Mouse (Mus musculus) cerebellum, adult 2 months (tissue): Measurements from ENCODE around the gene Pdia5. TPM values are rescaled to one million over a fixed set of nuclear protein-coding genes. Genes with fewer than 3 reads are reported as not detected.

Experiments
- DNase-seq, 2 experiments: peaks; one replicate each; pipeline ENCODE4 v3.0.0; 2021
- H3K27ac ChIP-seq: fragments of 200-500 bp; 2 replicates; pipeline ENCODE4 v1.5.1; 2012; ENCODE audit warnings: low read length, control low read depth, inconsistent platforms; ENCODE audit not compliant: insufficient read depth
- H3K27me3 ChIP-seq: fragments of 200-500 bp; 2 replicates; pipeline ENCODE4 v1.6.1; 2012; ENCODE audit warnings: inconsistent platforms, mild to moderate bottlenecking, low read length, moderate library complexity; ENCODE audit not compliant: control insufficient read depth, insufficient read depth
- H3K4me1 ChIP-seq: fragments of 200-500 bp; 2 replicates; pipeline ENCODE4 v1.6.1; 2011; ENCODE audit warnings: low read length; ENCODE audit not compliant: control insufficient read depth, insufficient read depth
- H3K4me3 ChIP-seq: fragments of 200-500 bp; replicated peaks from 2 replicates; pipeline ENCODE3; 2011; ENCODE audit warnings: mild to moderate bottlenecking, low read depth, low read length, control low read depth; ENCODE audit not compliant: insufficient read depth
- CTCF ChIP-seq: fragments of 200-500 bp; IDR thresholded peaks from 2 replicates; pipeline ENCODE4 v1.5.1; 2011; ENCODE audit warnings: low read depth, mild to moderate bottlenecking, control low read depth, low read length, moderate library complexity, borderline replicate concordance; ENCODE audit not compliant: insufficient read depth
- POLR2A ChIP-seq: fragments of 200-500 bp; IDR thresholded peaks from 2 replicates; pipeline ENCODE4 v1.6.1; 2011; ENCODE audit warnings: low read length, control low read depth, borderline replicate concordance; ENCODE audit not compliant: insufficient read depth
- WGBS: fragments of 180-500 bp; shearing (Covaris S2); methylation state at CpG from one replicate; pipeline ENCODE4 v1.1.7; 2018; 5-methylcytosine and 5-hydroxymethylcytosine counted together
- polyA plus RNA-seq: library from polyadenylated mRNA; depleted of rRNA; stranded (reverse); fragments of >200 nt; gene quantifications from 2 replicates; pipeline ENCODE4 v1.2.3, GENCODE M21; 2012; rRNA removed

Gene Pdia5
- polyA plus RNA-seq, 1 experiment, result 3.4 TPM

GRCm38 (mm10) chr16:35362221-35362620 is 128.5 kb downstream of the Pdia5 start:
- no peak overlapping the region for H3K4me3 ChIP-seq
- DNase-seq, result no peak
- H3K27me3 ChIP-seq, result no peaks in the 10 kb centered on the region
- TF ChIP-seq CTCF, result no peak
- no peak for TF ChIP-seq POLR2A
- H3K4me1 ChIP-seq, result peaks cover 4% of the 10 kb centered on the region; the same call in 1 of the 2 replicates
- no peak overlapping the region for H3K27ac ChIP-seq
- 92% methylated on average over 2 of the region's 2 CpGs for WGBS

- peak; percentile 29 to 40 for DNase-seq
- no peak overlapping the region for H3K4me3 ChIP-seq
- TF ChIP-seq POLR2A, result no peak
- TF ChIP-seq CTCF, result peak; percentile 67
Measured at GRCm38 (mm10) chr16:35360593-35360992, 130.1 kb downstream of the Pdia5 start.

GRCm38 (mm10) chr16:35357449-35357848 is 133.2 kb downstream of the Pdia5 start:
- no peaks in the 10 kb centered on the region for H3K4me1 ChIP-seq
- H3K27me3 ChIP-seq, result no peaks in the 10 kb centered on the region
- no peak overlapping the region for H3K4me3 ChIP-seq
- H3K27ac ChIP-seq, result no peak overlapping the region
- 88% methylated on average over 1 of the region's 1 CpGs for WGBS
- DNase-seq, result no peak
- TF ChIP-seq POLR2A (no peak), CTCF (no peak)

More at GRCm38 (mm10) chr16:35360593-35360992, 130.1 kb downstream of the Pdia5 start:
- Histone ChIP-seq H3K4me1 (peaks cover 4% of the 10 kb centered on the region; the same call in 1 of the 2 replicates), H3K27me3 (no peaks in the 10 kb centered on the region), H3K27ac (no peak overlapping the region)
- 35% methylated on average over 6 of the region's 6 CpGs for WGBS

Other genes with a start within 250 kb of the Pdia5 start
- 22.4 and 26.1 TPM in 2 replicates for gene Sec22a, start 127.0 kb downstream of the Pdia5 start, polyA plus RNA-seq
- gene Sema5b, start 50.3 kb upstream of the Pdia5 start, polyA plus RNA-seq, result 10.7 and 13.5 TPM in 2 replicates